Mouse (Mus musculus): ENCODE data around the gene Mrps18c.
A peak's percentile ranks its signal among the peaks of the same experiment; 100 is the strongest.

The Mrps18c gene

GRCm38 (mm10) chr5:100798165-100798860 lies at the start of gene Mrps18c, which contains the start of gene Helq:
Gene Mrps18c (plus strand): TSS chr5:100798627.
Gene Helq (minus strand): TSS chr5:100798598.
- DNase-seq (ENCODE audit: low spot score in 2 of 2) = peak; percentile 88 to 90

- no peak for DNase-seq (ENCODE audit: low spot score in 2 of 2)
Observed at GRCm38 (mm10) chr5:100750617-100751255, 47.7 kb upstream of the Mrps18c start.

GRCm38 (mm10) chr5:100751655-100752054 lies 46.8 kb upstream of the Mrps18c start:
- no peak for DNase-seq (ENCODE audit: low spot score in 2 of 2)

- no peak for DNase-seq (ENCODE audit: low spot score in 2 of 2)
Observed at GRCm38 (mm10) chr5:100753407-100753806, 45.0 kb upstream of the Mrps18c start.

GRCm38 (mm10) chr5:100758121-100758520 lies 40.3 kb upstream of the Mrps18c start:
- no peak for DNase-seq (ENCODE audit: low spot score in 2 of 2)

GRCm38 (mm10) chr5:100760049-100760663 lies 38.3 kb upstream of the Mrps18c start:
- no peak for DNase-seq (ENCODE audit: low spot score in 2 of 2)

GRCm38 (mm10) chr5:100761736-100762135 lies 36.7 kb upstream of the Mrps18c start:
- DNase-seq (ENCODE audit: low spot score in 2 of 2) = no peak

- peak in 1 of 2 experiments; percentile 16 for DNase-seq (ENCODE audit: low spot score in 2 of 2)
Observed at GRCm38 (mm10) chr5:100766026-100766425, 32.4 kb upstream of the Mrps18c start.

GRCm38 (mm10) chr5:100771575-100771974 lies 26.9 kb upstream of the Mrps18c start:
- DNase-seq (ENCODE audit: low spot score in 2 of 2) = no peak

- no peak for DNase-seq (ENCODE audit: low spot score in 2 of 2)
Observed at GRCm38 (mm10) chr5:100775778-100776404, 22.5 kb upstream of the Mrps18c start.

- no peak for DNase-seq (ENCODE audit: low spot score in 2 of 2)
Observed at GRCm38 (mm10) chr5:100776900-100777299, 21.5 kb upstream of the Mrps18c start.

- no peak for DNase-seq (ENCODE audit: low spot score in 2 of 2)
Observed at GRCm38 (mm10) chr5:100779002-100779401, 19.4 kb upstream of the Mrps18c start.

- no peak for DNase-seq (ENCODE audit: low spot score in 2 of 2)
Observed at GRCm38 (mm10) chr5:100787527-100787926, 10.9 kb upstream of the Mrps18c start.

- DNase-seq (ENCODE audit: low spot score in 2 of 2) = no peak
Observed at GRCm38 (mm10) chr5:100792261-100792660, 6.2 kb upstream of the Mrps18c start.

GRCm38 (mm10) chr5:100794084-100794483 lies 4.3 kb upstream of the Mrps18c start:
- DNase-seq (ENCODE audit: low spot score in 2 of 2) = no peak

GRCm38 (mm10) chr5:100818341-100818740 lies 19.9 kb downstream of the Mrps18c start:
- no peak for DNase-seq (ENCODE audit: low spot score in 2 of 2)

- DNase-seq (ENCODE audit: low spot score in 2 of 2) = no peak
Observed at GRCm38 (mm10) chr5:100819568-100820480, 21.4 kb downstream of the Mrps18c start.

GRCm38 (mm10) chr5:100820483-100821184 lies 22.2 kb downstream of the Mrps18c start, which contains the start of gene Abraxas1:
Gene Abraxas1 (minus strand): TSS chr5:100820965.
- DNase-seq (ENCODE audit: low spot score in 2 of 2) = peak; percentile 79 to 81

GRCm38 (mm10) chr5:100821375-100821774 lies 22.9 kb downstream of the Mrps18c start:
- no peak for DNase-seq (ENCODE audit: low spot score in 2 of 2)

GRCm38 (mm10) chr5:100822826-100823225 lies 24.4 kb downstream of the Mrps18c start:
- no peak for DNase-seq (ENCODE audit: low spot score in 2 of 2)
